Mouse (Mus musculus) thymus, adult 2 months (tissue): Measurements from ENCODE around the gene Usp34. TPM values are rescaled to one million over a fixed set of nuclear protein-coding genes. Genes with fewer than 3 reads are reported as not detected.
"Not testable (repeated sequence)": the region's sequence is repeated elsewhere in the genome, so short reads cannot be mapped to it uniquely, and the experiment has no call there.

ENCODE experiments used
- DNase-seq: peaks from one replicate; pipeline ENCODE4 v3.0.0; 2021
- H3K27ac ChIP-seq: fragments of 200-500 bp; 2 replicates; pipeline ENCODE4 v1.5.1; 2012; ENCODE audit warnings: low read length, control low read depth; ENCODE audit not compliant: control insufficient read depth, insufficient read depth
- H3K27me3 ChIP-seq: fragments of 200-500 bp; 2 replicates; pipeline ENCODE4 v1.6.1; 2012; ENCODE audit warnings: mild to moderate bottlenecking, low read length, moderate library complexity, mixed read lengths; ENCODE audit not compliant: control insufficient read depth, insufficient read depth
- H3K36me3 ChIP-seq: fragments of 200-500 bp; 2 replicates; pipeline ENCODE4 v1.6.1; 2012; ENCODE audit warnings: mild to moderate bottlenecking, low read length, moderate library complexity; ENCODE audit not compliant: control insufficient read depth, insufficient read depth
- H3K4me1 ChIP-seq: fragments of 200-500 bp; replicated peaks from 2 replicates; pipeline ENCODE4 v1.6.1; 2012; ENCODE audit warnings: low read length; ENCODE audit not compliant: control insufficient read depth, insufficient read depth
- H3K4me3 ChIP-seq: fragments of 200-500 bp; 2 replicates; pipeline ENCODE4 v1.5.1; 2012; ENCODE audit warnings: mild to moderate bottlenecking, low read length, control low read depth, moderate library complexity; ENCODE audit not compliant: control insufficient read depth, insufficient read depth
- CTCF ChIP-seq: fragments of 200-500 bp; IDR thresholded peaks from 2 replicates; pipeline ENCODE4 v1.5.1; 2012; ENCODE audit warnings: mild to moderate bottlenecking, control low read depth, low read length, moderate library complexity, borderline replicate concordance; ENCODE audit not compliant: control insufficient read depth, poor library complexity, insufficient read depth; ENCODE audit errors: extremely low read depth
- POLR2A ChIP-seq: fragments of 200-500 bp; IDR thresholded peaks from 2 replicates; pipeline ENCODE4 v1.6.1; 2012; ENCODE audit warnings: mild to moderate bottlenecking, low read length, control low read depth, moderate library complexity; ENCODE audit not compliant: control insufficient read depth, poor library complexity, insufficient read depth; ENCODE audit errors: extremely low read depth
- WGBS: fragments of 180-500 bp; shearing (Covaris S2); methylation state at CpG from one replicate; pipeline ENCODE4 v1.1.7; 2018; 5-methylcytosine and 5-hydroxymethylcytosine counted together
- polyA plus RNA-seq: library from polyadenylated mRNA; depleted of rRNA; stranded (reverse); fragments of >200 nt; gene quantifications from 2 replicates; pipeline ENCODE4 v1.2.3, GENCODE M21; 2012

The Usp34 gene
- polyA plus RNA-seq, 1 experiment = 20.7 TPM

- no peak for DNase-seq
- no peaks in the 10 kb centered on the region for H3K36me3 ChIP-seq
- H3K27me3 ChIP-seq = no peaks in the 10 kb centered on the region
- no peak overlapping the region for H3K27ac ChIP-seq
- no peaks in the 10 kb centered on the region for H3K4me1 ChIP-seq
- 93% methylated on average over 3 of the region's 3 CpGs for WGBS
- no peak overlapping the region for H3K4me3 ChIP-seq
- TF ChIP-seq CTCF = no peak
- no peak for TF ChIP-seq POLR2A
Measured at GRCm38 (mm10) chr11:23332136-23332535, 25.4 kb downstream of the Usp34 start.

GRCm38 (mm10) chr11:23335160-23335559 lies 28.5 kb downstream of the Usp34 start:
- H3K4me1 ChIP-seq = no peaks in the 10 kb centered on the region
- H3K4me3 ChIP-seq = no peak overlapping the region
- no peaks in the 10 kb centered on the region for H3K27me3 ChIP-seq
- no peaks in the 10 kb centered on the region; the same call in 1 of the 2 replicates for H3K36me3 ChIP-seq
- no peak overlapping the region for H3K27ac ChIP-seq
- TF ChIP-seq POLR2A (no peak), CTCF (no peak)
- no peak for DNase-seq
- WGBS = 51% methylated on average over 1 of the region's 1 CpGs

GRCm38 (mm10) chr11:23357226-23357625 lies 50.5 kb downstream of the Usp34 start:
- H3K27ac ChIP-seq, H3K27me3 ChIP-seq, H3K4me3 ChIP-seq, H3K4me1 ChIP-seq, DNase-seq: not testable (repeated sequence)
- WGBS = 64% methylated on average over 5 of the region's 5 CpGs
- peaks cover 37% of the 10 kb centered on the region for H3K36me3 ChIP-seq

- H3K36me3 ChIP-seq = peaks cover 42% of the 10 kb centered on the region
- H3K27ac ChIP-seq, H3K4me1 ChIP-seq, DNase-seq, H3K4me3 ChIP-seq, H3K27me3 ChIP-seq: not testable (repeated sequence)
- 82% methylated on average over 1 of the region's 1 CpGs for WGBS
Measured at GRCm38 (mm10) chr11:23359687-23360235, 53.1 kb downstream of the Usp34 start.

- Histone ChIP-seq H3K4me3 (no peak overlapping the region), H3K4me1 (no peaks in the 10 kb centered on the region), H3K27ac (no peak overlapping the region), H3K27me3 (no peaks in the 10 kb centered on the region), H3K36me3 (peaks cover 35% of the 10 kb centered on the region)
- TF ChIP-seq POLR2A (no peak), CTCF (no peak)
- no peak for DNase-seq
Measured at GRCm38 (mm10) chr11:23362305-23362704, 55.6 kb downstream of the Usp34 start.

- no peak overlapping the region for H3K4me3 ChIP-seq
- H3K27me3 ChIP-seq = no peaks in the 10 kb centered on the region
- H3K36me3 ChIP-seq = peaks cover 36% of the 10 kb centered on the region
- no peaks in the 10 kb centered on the region for H3K4me1 ChIP-seq
- no peak for TF ChIP-seq POLR2A
- no peak for TF ChIP-seq CTCF
- WGBS = 87% methylated on average over 3 of the region's 3 CpGs
- no peak for DNase-seq
- no peak overlapping the region for H3K27ac ChIP-seq
Measured at GRCm38 (mm10) chr11:23364348-23364747, 57.7 kb downstream of the Usp34 start.

- 94% methylated on average over 4 of the region's 4 CpGs for WGBS
- peaks cover 49% of the 10 kb centered on the region for H3K36me3 ChIP-seq
- no peak overlapping the region for H3K4me3 ChIP-seq
- no peak for DNase-seq
- TF ChIP-seq POLR2A = no peak
- no peak for TF ChIP-seq CTCF
- H3K27me3 ChIP-seq = no peaks in the 10 kb centered on the region
- H3K27ac ChIP-seq = no peak overlapping the region
- no peaks in the 10 kb centered on the region for H3K4me1 ChIP-seq
Measured at GRCm38 (mm10) chr11:23372032-23372431, 65.3 kb downstream of the Usp34 start.
